Mouse (Mus musculus) liver, embryonic 16.5 days (tissue): Measurements from ENCODE around the gene Ajm1. TPM values are rescaled to one million over a fixed set of nuclear protein-coding genes. Genes with fewer than 3 reads are reported as not detected.
A peak's percentile ranks its signal among the peaks of the same experiment; 100 is the strongest.

Source experiments
- ATAC-seq: fragments of 200-750 bp; cut with Nextera tagmentation; 2 replicates; pipeline ENCODE4 v1.8.0; 2017; ENCODE audit warnings: low read depth, mild to moderate bottlenecking, moderate number of reproducible peaks, moderate library complexity
- H3K27ac ChIP-seq: fragments of 300-500 bp; sonication (generic); 2 replicates; pipeline ENCODE4 v1.5.1; 2014; ENCODE audit warnings: mild to moderate bottlenecking, low read length
- H3K27me3 ChIP-seq: fragments of 300-500 bp; sonication (generic); 2 replicates; pipeline ENCODE4 v1.6.1; 2014; ENCODE audit warnings: low read depth, low read length, mixed read lengths; ENCODE audit not compliant: control insufficient read depth, insufficient read depth
- H3K36me3 ChIP-seq: fragments of 300-500 bp; sonication (generic); 2 replicates; pipeline ENCODE4 v1.6.1; 2014; ENCODE audit warnings: mild to moderate bottlenecking; ENCODE audit not compliant: control insufficient read depth, insufficient read depth
- H3K4me1 ChIP-seq: fragments of 300-500 bp; sonication (generic); 2 replicates; pipeline ENCODE4 v1.6.1; 2014; ENCODE audit warnings: low read depth, low read length, mixed read lengths; ENCODE audit not compliant: control insufficient read depth
- H3K4me2 ChIP-seq: fragments of 300-500 bp; sonication (generic); 2 replicates; pipeline ENCODE4 v1.6.1; 2014; ENCODE audit warnings: low read depth, low read length, mixed read lengths
- H3K4me3 ChIP-seq: fragments of 300-500 bp; sonication (generic); 2 replicates; pipeline ENCODE4 v1.5.1; 2014; ENCODE audit warnings: low read depth, mild to moderate bottlenecking, low read length
- H3K9ac ChIP-seq: fragments of 300-500 bp; sonication (generic); 2 replicates; pipeline ENCODE4 v1.6.1; 2014; ENCODE audit warnings: low read depth, low read length
- H3K9me3 ChIP-seq: fragments of 300-500 bp; sonication (generic); replicated peaks from 2 replicates; pipeline ENCODE4 v1.6.1; 2016; ENCODE audit warnings: low read length; ENCODE audit not compliant: control insufficient read depth
- WGBS: fragments of 180-500 bp; shearing (Covaris S2); extraction: QIAGEN DNeasy Blood & Tissue Kit; methylation state at CpG from one replicate; pipeline ENCODE4 v1.1.7; 2014; ENCODE audit not compliant: insufficient replicate concordance; 5-methylcytosine and 5-hydroxymethylcytosine counted together
- polyA plus RNA-seq: library from polyadenylated mRNA; unstranded; fragments of >200 nt; fragmentation: Nextera tagmentation; extraction: Ambion mirVana; gene quantifications from 2 replicates; pipeline ENCODE4 v1.2.1, GENCODE M21; 2015

The Ajm1 gene
- polyA plus RNA-seq, 1 experiment from 2014 or later = 0.07 TPM

DNA sequence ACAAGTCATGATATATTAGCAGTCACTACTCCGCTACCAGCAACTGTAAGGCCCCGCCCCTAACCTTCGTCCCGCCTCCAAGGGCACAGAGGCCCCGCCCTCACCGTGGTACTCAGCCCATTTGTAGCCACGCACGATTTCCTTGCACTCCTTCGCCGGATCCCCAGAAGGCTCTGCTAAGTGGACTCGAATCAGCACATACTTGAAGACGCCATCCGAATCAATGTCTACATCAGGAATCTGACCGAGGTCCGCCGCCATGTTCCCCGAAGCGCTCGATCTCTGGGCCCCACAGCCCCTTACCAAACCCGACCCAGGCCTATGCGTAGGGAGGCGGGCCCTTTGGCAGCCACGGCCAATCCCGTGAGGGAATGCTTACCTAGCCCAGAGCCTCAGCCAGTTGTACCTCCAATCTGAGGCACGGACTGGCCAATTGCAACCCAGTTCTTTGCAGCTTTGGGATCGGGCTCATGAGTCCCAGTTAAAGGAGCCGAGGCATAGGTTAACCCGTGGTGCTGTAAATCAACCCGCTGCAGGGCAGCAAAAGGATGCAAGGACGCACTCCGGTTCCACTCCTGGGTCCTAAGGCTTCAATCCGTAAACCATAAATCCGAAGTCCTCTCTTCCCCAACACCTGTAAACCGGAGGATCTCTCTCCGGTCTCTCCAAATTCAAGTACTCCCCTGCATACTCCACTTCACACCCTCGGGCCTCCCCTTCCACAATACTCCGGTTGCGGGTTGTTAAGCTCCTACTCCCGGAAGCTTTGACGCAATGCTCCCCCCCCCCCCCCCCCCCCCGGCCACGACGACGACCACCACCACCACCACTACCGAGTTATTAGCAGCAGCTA is 6.8 kb downstream of the Ajm1 start, which contains the start of the genes Mamdc4 and Phpt1:
Mamdc4 (minus strand) TSS at position 267 of the 853 bp plus-strand sequence.
Phpt1 (minus strand) TSS at position 646 of the 853 bp plus-strand sequence.
- H3K9me3 ChIP-seq = no peaks in the 10 kb centered on the region
- H3K27ac ChIP-seq = peak within 1 kb of the TSS; percentile 81
- H3K9ac ChIP-seq = peak within 1 kb of the TSS; percentile 65
- WGBS = under 1% methylated on average over 42 of the region's 45 CpGs
- no peaks in the 10 kb centered on the region for H3K36me3 ChIP-seq
- peak within 1 kb of the TSS; percentile 88 for H3K4me2 ChIP-seq
- peak within 1 kb of the TSS; percentile 72 for H3K4me3 ChIP-seq
- H3K27me3 ChIP-seq = peaks cover 43% of the 10 kb centered on the region
- peak; percentile 95 for ATAC-seq
- H3K4me1 ChIP-seq = peaks cover 37% of the 10 kb centered on the region

DNA sequence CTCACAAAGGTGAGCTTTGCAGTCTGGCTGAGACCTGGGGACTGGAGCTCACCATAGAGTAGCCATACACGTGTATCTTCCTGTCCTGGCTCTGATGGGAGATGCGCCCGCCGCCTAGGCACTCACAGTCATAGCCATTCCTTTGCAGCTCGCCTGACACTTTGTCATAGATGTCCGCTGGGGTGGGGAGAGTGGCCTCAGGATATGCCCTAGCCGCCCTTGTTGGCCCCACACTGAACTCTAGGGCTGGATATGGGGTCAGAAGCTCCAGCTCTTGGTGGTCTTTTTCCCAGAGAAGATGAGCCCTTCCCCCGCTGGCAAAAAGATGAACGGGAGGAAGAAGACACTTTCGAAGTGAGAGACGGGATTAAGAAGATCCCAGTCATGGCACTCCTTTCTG is 7.4 kb downstream of the Ajm1 start:
- Histone ChIP-seq H3K36me3 (no peaks in the 10 kb centered on the region), H3K27me3 (peaks cover 36% of the 10 kb centered on the region), H3K4me1 (peaks cover 31% of the 10 kb centered on the region), H3K9ac (peak overlapping the region; percentile 65), H3K4me2 (peak overlapping the region; percentile 88), H3K4me3 (peak overlapping the region; percentile 72), H3K9me3 (no peaks in the 10 kb centered on the region), H3K27ac (peak overlapping the region; percentile 23; the same call in 1 of the 2 replicates)
- no peak for ATAC-seq
- 15% methylated on average over 11 of the region's 11 CpGs for WGBS

DNA sequence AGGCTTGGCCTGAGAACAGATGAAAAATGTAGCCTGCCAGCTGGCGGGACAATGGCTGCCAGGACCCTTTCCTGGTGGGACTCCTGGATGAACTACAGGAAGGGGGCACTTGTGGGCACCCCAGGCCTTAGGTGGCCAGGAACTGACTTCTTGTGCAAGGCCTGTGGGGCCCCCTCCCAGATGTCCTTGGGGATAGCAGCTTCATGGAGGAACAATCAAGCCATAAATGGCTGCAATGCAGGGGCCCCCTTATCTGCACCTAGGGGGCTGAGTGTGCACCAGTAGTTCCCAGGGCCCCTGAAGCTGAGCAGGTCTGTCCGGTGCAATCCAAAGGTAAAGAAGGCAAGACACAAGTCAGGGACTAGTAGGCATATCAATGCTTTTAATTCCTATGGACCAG is 8.5 kb downstream of the Ajm1 start:
- Histone ChIP-seq H3K4me3 (no peak overlapping the region), H3K36me3 (no peaks in the 10 kb centered on the region), H3K4me1 (peaks cover 29% of the 10 kb centered on the region), H3K27me3 (peaks cover 26% of the 10 kb centered on the region), H3K4me2 (no peak overlapping the region), H3K9me3 (no peaks in the 10 kb centered on the region), H3K27ac (no peak overlapping the region), H3K9ac (no peak overlapping the region)
- ATAC-seq = no peak
- WGBS = 52% methylated on average over 2 of the region's 2 CpGs

DNA sequence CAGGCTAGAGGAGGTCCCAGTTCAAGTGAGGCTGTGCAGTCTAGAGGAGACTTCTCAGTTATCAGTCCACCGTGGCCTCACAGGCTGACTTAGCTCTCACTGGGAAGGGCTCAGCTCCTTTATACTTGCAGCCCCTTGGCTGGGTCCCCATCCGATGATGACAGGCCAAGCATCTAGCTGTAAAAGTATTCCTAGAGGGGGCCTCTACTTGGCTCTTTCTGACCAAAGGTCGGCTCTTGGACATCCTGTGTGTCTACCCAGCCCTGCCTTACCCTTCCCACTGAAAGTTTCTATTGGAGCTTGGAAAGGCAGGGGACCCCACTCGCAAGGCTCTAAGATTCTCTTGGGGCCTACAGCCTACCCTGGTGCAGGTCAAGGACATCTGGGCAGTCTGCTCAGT is 10.3 kb downstream of the Ajm1 start:
- WGBS = 60% methylated on average over 4 of the region's 4 CpGs
- no peak overlapping the region for H3K27ac ChIP-seq
- H3K4me2 ChIP-seq = no peak overlapping the region
- ATAC-seq = no peak
- no peaks in the 10 kb centered on the region for H3K36me3 ChIP-seq
- peaks cover 7% of the 10 kb centered on the region for H3K27me3 ChIP-seq
- H3K9me3 ChIP-seq = no peaks in the 10 kb centered on the region
- no peak overlapping the region for H3K4me3 ChIP-seq
- H3K4me1 ChIP-seq = peaks cover 23% of the 10 kb centered on the region
- no peak overlapping the region for H3K9ac ChIP-seq

DNA sequence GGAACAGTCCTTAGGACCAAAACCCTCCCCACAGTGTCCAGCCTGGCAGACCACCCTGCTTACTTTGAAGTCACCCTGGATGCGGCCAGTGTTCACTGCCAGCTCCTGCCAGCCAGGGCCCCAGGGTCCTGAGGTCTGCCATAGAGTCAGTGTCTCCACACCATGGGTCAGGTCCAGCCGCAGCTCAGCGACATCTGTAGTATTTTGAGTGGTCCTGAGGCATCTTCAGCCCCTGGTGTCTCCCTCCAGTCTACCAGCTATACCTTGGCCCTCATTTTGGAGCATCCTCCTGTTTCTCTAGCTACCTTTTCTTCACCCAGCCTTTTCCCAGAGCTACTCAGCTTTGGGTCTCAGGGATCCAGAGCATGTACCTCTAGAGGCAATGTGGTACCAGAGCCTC is 12.2 kb downstream of the Ajm1 start:
- no peaks in the 10 kb centered on the region for H3K9me3 ChIP-seq
- no peaks in the 10 kb centered on the region; the same call in 1 of the 2 replicates for H3K36me3 ChIP-seq
- H3K27ac ChIP-seq = no peak overlapping the region
- H3K4me3 ChIP-seq = no peak overlapping the region
- H3K9ac ChIP-seq = no peak overlapping the region
- ATAC-seq = no peak
- H3K4me1 ChIP-seq = peaks cover 15% of the 10 kb centered on the region
- H3K4me2 ChIP-seq = no peak overlapping the region
- no peaks in the 10 kb centered on the region for H3K27me3 ChIP-seq
- WGBS = 82% methylated on average over 3 of the region's 3 CpGs

DNA sequence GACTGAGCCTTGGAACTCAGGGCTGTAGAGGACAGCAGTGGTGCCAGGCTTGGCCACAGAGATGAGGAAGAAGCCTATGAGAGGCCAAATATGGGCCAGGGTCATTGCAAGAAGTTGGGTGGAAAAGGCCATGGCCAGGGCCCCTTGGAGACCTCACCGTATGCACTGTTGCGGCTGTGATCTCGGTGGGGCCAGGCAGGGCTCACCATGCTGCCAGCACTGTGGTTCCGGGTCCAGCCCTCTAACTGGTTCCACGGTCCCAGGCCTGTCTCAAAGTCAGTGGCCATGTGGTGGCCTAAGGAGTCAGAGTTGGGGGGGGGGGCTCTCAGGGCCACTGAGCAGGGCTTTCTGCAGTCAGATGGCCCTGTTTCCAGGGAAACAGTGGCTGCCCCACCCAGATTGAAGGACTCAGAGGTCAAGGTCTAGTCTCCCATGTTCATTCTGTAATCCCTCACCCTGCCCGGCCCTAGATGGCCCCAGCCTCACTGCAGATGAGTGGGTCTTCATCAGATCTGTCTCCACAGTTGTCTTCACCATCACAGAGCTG is 13.0 kb downstream of the Ajm1 start:
- Histone ChIP-seq H3K4me2 (no peak overlapping the region), H3K9ac (no peak overlapping the region), H3K36me3 (peaks cover 5% of the 10 kb centered on the region), H3K27ac (no peak overlapping the region), H3K4me3 (no peak overlapping the region), H3K27me3 (no peaks in the 10 kb centered on the region), H3K4me1 (peaks cover 9% of the 10 kb centered on the region), H3K9me3 (no peaks in the 10 kb centered on the region)
- 69% methylated on average over 6 of the region's 6 CpGs for WGBS
- no peak for ATAC-seq

DNA sequence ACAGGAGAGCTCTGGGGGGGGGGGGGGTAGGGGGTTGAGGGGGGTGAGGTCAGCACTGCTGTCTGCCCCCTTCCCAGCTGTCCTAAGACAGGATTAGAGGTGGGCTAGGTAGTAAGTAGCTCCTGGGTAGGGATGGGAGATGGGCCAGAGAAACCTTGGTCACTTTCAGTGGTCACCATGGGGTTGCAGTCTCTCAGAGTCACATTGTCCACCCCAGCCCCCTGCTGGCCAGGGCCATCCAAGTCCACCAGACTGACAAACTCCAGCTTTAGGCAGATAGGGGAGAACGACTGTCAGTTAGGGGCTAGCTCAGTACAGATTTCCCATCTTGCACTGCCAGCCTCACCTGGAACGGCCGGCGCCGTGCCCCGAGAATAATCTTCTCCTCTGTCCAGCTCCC is 15.0 kb downstream of the Ajm1 start:
- WGBS = 71% methylated on average over 6 of the region's 6 CpGs
- H3K9me3 ChIP-seq = no peaks in the 10 kb centered on the region
- peaks cover 21% of the 10 kb centered on the region for H3K36me3 ChIP-seq
- H3K27me3 ChIP-seq = no peaks in the 10 kb centered on the region
- no peak overlapping the region for H3K27ac ChIP-seq
- no peak overlapping the region for H3K4me2 ChIP-seq
- ATAC-seq = no peak
- no peak overlapping the region for H3K9ac ChIP-seq
- no peak overlapping the region for H3K4me3 ChIP-seq
- peaks cover 2% of the 10 kb centered on the region; the same call in 1 of the 2 replicates for H3K4me1 ChIP-seq

DNA sequence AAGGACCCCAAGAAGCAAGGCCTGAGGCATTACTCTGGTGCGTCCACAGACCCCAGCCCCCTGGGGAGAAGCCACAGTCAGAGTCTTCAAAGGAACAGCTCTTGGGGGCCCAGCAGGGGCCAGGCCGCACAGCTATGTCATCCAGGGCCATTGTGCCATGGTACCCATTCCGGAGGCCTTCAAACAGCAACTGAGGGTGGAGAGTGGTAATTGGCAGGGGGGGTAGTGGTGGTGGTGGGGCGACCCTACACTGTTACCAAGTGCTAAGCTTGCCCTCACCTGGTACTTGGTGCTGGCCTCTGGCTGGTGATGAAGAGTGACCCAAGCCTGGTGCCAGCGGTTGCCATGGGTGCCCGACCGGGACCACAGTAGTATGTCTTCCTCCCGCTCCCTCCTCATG is 15.8 kb downstream of the Ajm1 start:
- no peak for ATAC-seq
- 74% methylated on average over 8 of the region's 8 CpGs for WGBS
- H3K4me2 ChIP-seq = no peak overlapping the region
- H3K36me3 ChIP-seq = peaks cover 24% of the 10 kb centered on the region
- H3K27ac ChIP-seq = no peak overlapping the region
- H3K4me1 ChIP-seq = peaks cover 2% of the 10 kb centered on the region; the same call in 1 of the 2 replicates
- no peak overlapping the region for H3K4me3 ChIP-seq
- H3K9me3 ChIP-seq = no peaks in the 10 kb centered on the region
- H3K9ac ChIP-seq = no peak overlapping the region
- H3K27me3 ChIP-seq = no peaks in the 10 kb centered on the region

DNA sequence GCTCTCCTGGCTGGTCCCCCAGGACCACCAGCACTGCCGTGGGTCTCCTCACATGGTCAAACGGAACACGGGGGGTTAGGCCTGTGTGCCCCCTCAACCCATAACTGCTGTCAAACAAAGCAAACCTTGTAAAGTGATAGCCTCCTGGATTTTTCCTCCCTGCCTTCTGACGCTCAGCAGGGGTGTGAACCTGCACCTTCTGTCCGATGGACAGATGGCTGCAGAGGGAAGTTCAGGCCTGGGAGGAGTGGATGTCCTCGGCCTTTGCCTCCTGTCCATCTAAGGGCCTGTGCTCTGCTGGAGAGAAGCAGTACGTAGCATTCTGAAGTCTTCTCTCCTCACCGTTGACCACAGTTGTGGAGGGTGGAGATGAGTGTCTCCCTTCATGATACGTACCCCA is 19.6 kb downstream of the Ajm1 start:
- Histone ChIP-seq H3K4me2 (no peak overlapping the region), H3K4me1 (peaks cover 18% of the 10 kb centered on the region), H3K36me3 (peaks cover 29% of the 10 kb centered on the region), H3K27me3 (no peaks in the 10 kb centered on the region), H3K9ac (no peak overlapping the region), H3K9me3 (no peaks in the 10 kb centered on the region), H3K4me3 (no peak overlapping the region), H3K27ac (no peak overlapping the region)
- ATAC-seq = no peak
- WGBS = 84% methylated on average over 9 of the region's 9 CpGs
